Mouse (Mus musculus): Measurements from ENCODE around the gene Samm50. TPM values are rescaled to one million over a fixed set of nuclear protein-coding genes. Genes with fewer than 3 reads are reported as not detected.
A peak's percentile ranks its signal among the peaks of the same experiment; 100 is the strongest.
"Not testable (repeated sequence)": the region's sequence is repeated elsewhere in the genome, so short reads cannot be mapped to it uniquely, and the experiment has no call there.

The Samm50 gene
- polyA plus RNA-seq (2014; fragmentation: Nextera tagmentation; extraction: Ambion mirVana): 137 and 148 TPM in 2 replicates

GRCm38 (mm10) chr15:84192058-84192791 is at the start of gene Samm50:
TSS of gene Samm50 (plus strand) at chr15:84192241.
- Histone ChIP-seq H3K4me1 (replicated peaks; ENCODE audit: control insufficient read depth, insufficient read depth, low read length) (peaks cover 13% of the 10 kb centered on the region), H3K27ac (ENCODE audit: low read depth, low read length) (peak within 1 kb of the TSS; percentile 97), H3K36me3 (ENCODE audit: control insufficient read depth, insufficient read depth, low read length) (peaks cover 10% of the 10 kb centered on the region), H3K9ac (ENCODE audit: low read depth, low read length) (peak within 1 kb of the TSS; percentile 89), H3K4me3 (ENCODE audit: low read depth, low read length) (peak within 1 kb of the TSS; percentile 96), H3K4me2 (peak within 1 kb of the TSS; percentile 61), H3K9me3 (ENCODE audit: control insufficient read depth, low read length) (no peaks in the 10 kb centered on the region), H3K27me3 (replicated peaks; ENCODE audit: control insufficient read depth, insufficient read depth, low read length) (no peaks in the 10 kb centered on the region)
- DNase-seq (ENCODE audit: low spot score) (peak; percentile 93), ATAC-seq (replicated peaks; ENCODE audit: low FRiP score) (peak; percentile 97)
- 2% methylated on average over 48 of the region's 48 CpGs for WGBS

DNA sequence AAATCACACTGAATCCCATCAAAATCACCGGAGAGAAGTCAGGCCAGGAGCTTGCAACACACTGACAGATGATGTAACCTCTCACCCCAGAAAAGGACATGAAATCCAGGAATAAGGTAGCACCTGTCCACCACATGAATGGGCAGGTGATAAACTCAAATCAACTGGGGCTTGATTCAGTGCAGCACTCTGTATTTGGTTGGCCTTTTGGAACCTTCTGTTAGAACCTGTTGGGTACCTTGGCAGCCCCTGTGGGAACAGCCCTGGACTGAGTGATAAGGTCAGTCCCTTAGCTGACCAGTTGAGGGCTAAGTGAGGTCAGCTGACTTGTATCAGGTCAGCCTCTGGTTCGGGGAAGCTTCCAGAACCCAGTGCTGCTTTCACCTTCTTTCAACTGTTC is 35.9 kb upstream of the Samm50 start:
- Histone ChIP-seq H3K4me1 (replicated peaks; ENCODE audit: control insufficient read depth, insufficient read depth, low read length) (no peaks in the 10 kb centered on the region), H3K9me3 (ENCODE audit: control insufficient read depth, low read length) (no peaks in the 10 kb centered on the region), H3K9ac (ENCODE audit: low read depth, low read length) (no peak overlapping the region), H3K36me3 (ENCODE audit: control insufficient read depth, insufficient read depth, low read length) (no peaks in the 10 kb centered on the region), H3K27ac (ENCODE audit: low read depth, low read length) (no peak overlapping the region), H3K4me2 (no peak overlapping the region), H3K27me3 (replicated peaks; ENCODE audit: control insufficient read depth, insufficient read depth, low read length) (no peaks in the 10 kb centered on the region), H3K4me3 (ENCODE audit: low read depth, low read length) (no peak overlapping the region)
- 83% methylated on average over 2 of the region's 2 CpGs for WGBS
- ATAC-seq (replicated peaks; ENCODE audit: low FRiP score): no peak
- no peak for DNase-seq (ENCODE audit: low spot score)

- ATAC-seq (replicated peaks; ENCODE audit: low FRiP score); H3K4me3 ChIP-seq (ENCODE audit: low read depth, low read length); H3K27ac ChIP-seq (ENCODE audit: low read depth, low read length); DNase-seq (ENCODE audit: low spot score); H3K9ac ChIP-seq (ENCODE audit: low read depth, low read length); H3K27me3 ChIP-seq (replicated peaks; ENCODE audit: control insufficient read depth, insufficient read depth, low read length); H3K4me2 ChIP-seq; H3K9me3 ChIP-seq (ENCODE audit: control insufficient read depth, low read length); H3K36me3 ChIP-seq (ENCODE audit: control insufficient read depth, insufficient read depth, low read length); H3K4me1 ChIP-seq (replicated peaks; ENCODE audit: control insufficient read depth, insufficient read depth, low read length): not testable (repeated sequence)
- WGBS: 89% methylated on average over 6 of the region's 6 CpGs
Observed at GRCm38 (mm10) chr15:84157530-84157929, 34.5 kb upstream of the Samm50 start.

GRCm38 (mm10) chr15:84161871-84162270 is 30.2 kb upstream of the Samm50 start:
- Histone ChIP-seq H3K9ac (ENCODE audit: low read depth, low read length) (no peak overlapping the region), H3K4me2 (no peak overlapping the region), H3K27me3 (replicated peaks; ENCODE audit: control insufficient read depth, insufficient read depth, low read length) (no peaks in the 10 kb centered on the region), H3K9me3 (ENCODE audit: control insufficient read depth, low read length) (no peaks in the 10 kb centered on the region), H3K4me3 (ENCODE audit: low read depth, low read length) (no peak overlapping the region), H3K27ac (ENCODE audit: low read depth, low read length) (no peak overlapping the region), H3K4me1 (replicated peaks; ENCODE audit: control insufficient read depth, insufficient read depth, low read length) (no peaks in the 10 kb centered on the region), H3K36me3 (ENCODE audit: control insufficient read depth, insufficient read depth, low read length) (no peaks in the 10 kb centered on the region)
- ATAC-seq (replicated peaks; ENCODE audit: low FRiP score): no peak
- 80% methylated on average over 6 of the region's 6 CpGs for WGBS
- no peak for DNase-seq (ENCODE audit: low spot score)

GRCm38 (mm10) chr15:84166818-84167217 is 25.2 kb upstream of the Samm50 start:
- Histone ChIP-seq H3K27ac (ENCODE audit: low read depth, low read length) (no peak overlapping the region), H3K36me3 (ENCODE audit: control insufficient read depth, insufficient read depth, low read length) (no peaks in the 10 kb centered on the region), H3K9me3 (ENCODE audit: control insufficient read depth, low read length) (no peaks in the 10 kb centered on the region), H3K9ac (ENCODE audit: low read depth, low read length) (no peak overlapping the region), H3K4me3 (ENCODE audit: low read depth, low read length) (no peak overlapping the region), H3K4me2 (no peak overlapping the region), H3K27me3 (replicated peaks; ENCODE audit: control insufficient read depth, insufficient read depth, low read length) (peaks cover 20% of the 10 kb centered on the region), H3K4me1 (replicated peaks; ENCODE audit: control insufficient read depth, insufficient read depth, low read length) (peaks cover 2% of the 10 kb centered on the region; the same call in 1 of the 2 replicates)
- no peak for ATAC-seq (replicated peaks; ENCODE audit: low FRiP score)
- DNase-seq (ENCODE audit: low spot score): no peak
- WGBS: 65% methylated on average over 6 of the region's 6 CpGs

DNA sequence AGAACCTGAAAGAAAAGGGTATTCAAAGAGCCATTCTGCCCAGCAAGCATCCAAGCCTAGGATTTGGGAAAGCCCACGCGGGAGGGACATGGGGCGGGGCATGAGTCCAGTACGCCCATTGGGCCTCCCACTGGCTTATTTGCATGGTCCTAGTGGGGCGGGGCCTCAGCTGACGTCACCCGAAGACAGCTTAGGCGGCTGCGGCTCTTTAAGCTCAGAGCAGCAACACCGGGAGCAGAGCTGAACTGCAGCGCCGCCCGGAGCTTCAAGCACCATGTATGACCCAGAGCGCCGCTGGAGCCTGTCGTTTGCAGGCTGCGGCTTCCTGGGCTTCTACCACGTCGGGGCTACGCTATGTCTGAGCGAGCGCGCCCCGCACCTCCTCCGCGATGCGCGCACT is 24.4 kb upstream of the Samm50 start, which contains the start of gene Pnpla3:
Gene Pnpla3, plus strand, starts transcription at position 238 of the 400 bp plus-strand sequence.
- H3K27ac ChIP-seq (ENCODE audit: low read depth, low read length): no peak within 1 kb of the TSS
- peak within 1 kb of the TSS; percentile 44 for H3K9ac ChIP-seq (ENCODE audit: low read depth, low read length)
- under 1% methylated on average over 28 of the region's 28 CpGs for WGBS

GRCm38 (mm10) chr15:84168170-84169161 is 23.6 kb upstream of the Samm50 start:
- WGBS: 6% methylated on average over 28 of the region's 28 CpGs
- peak overlapping the region; percentile 89 for H3K4me2 ChIP-seq
- ATAC-seq (replicated peaks; ENCODE audit: low FRiP score) (peak; percentile 48), DNase-seq (ENCODE audit: low spot score) (no peak)
- peaks cover 20% of the 10 kb centered on the region for H3K27me3 ChIP-seq (replicated peaks; ENCODE audit: control insufficient read depth, insufficient read depth, low read length)
- peaks cover 2% of the 10 kb centered on the region; the same call in 1 of the 2 replicates for H3K4me1 ChIP-seq (replicated peaks; ENCODE audit: control insufficient read depth, insufficient read depth, low read length)
- peak overlapping the region; percentile 44 for H3K9ac ChIP-seq (ENCODE audit: low read depth, low read length)
- H3K36me3 ChIP-seq (ENCODE audit: control insufficient read depth, insufficient read depth, low read length): no peaks in the 10 kb centered on the region
- peak overlapping the region; percentile 53 for H3K4me3 ChIP-seq (ENCODE audit: low read depth, low read length)
- H3K27ac ChIP-seq (ENCODE audit: low read depth, low read length): no peak overlapping the region
- H3K9me3 ChIP-seq (ENCODE audit: control insufficient read depth, low read length): no peaks in the 10 kb centered on the region

More for the DNA sequence above, 24.4 kb upstream of the Samm50 start, which contains the start of gene Pnpla3:
- ATAC-seq (replicated peaks; ENCODE audit: low FRiP score) (peak; percentile 94), DNase-seq (ENCODE audit: low spot score) (peak; percentile 87)
- H3K9me3 ChIP-seq (ENCODE audit: control insufficient read depth, low read length): no peaks in the 10 kb centered on the region
- no peaks in the 10 kb centered on the region for H3K36me3 ChIP-seq (ENCODE audit: control insufficient read depth, insufficient read depth, low read length)
- peak within 1 kb of the TSS; percentile 89 for H3K4me2 ChIP-seq
- peaks cover 2% of the 10 kb centered on the region; the same call in 1 of the 2 replicates for H3K4me1 ChIP-seq (replicated peaks; ENCODE audit: control insufficient read depth, insufficient read depth, low read length)
- peaks cover 20% of the 10 kb centered on the region for H3K27me3 ChIP-seq (replicated peaks; ENCODE audit: control insufficient read depth, insufficient read depth, low read length)
- peak within 1 kb of the TSS; percentile 53 for H3K4me3 ChIP-seq (ENCODE audit: low read depth, low read length)

DNA sequence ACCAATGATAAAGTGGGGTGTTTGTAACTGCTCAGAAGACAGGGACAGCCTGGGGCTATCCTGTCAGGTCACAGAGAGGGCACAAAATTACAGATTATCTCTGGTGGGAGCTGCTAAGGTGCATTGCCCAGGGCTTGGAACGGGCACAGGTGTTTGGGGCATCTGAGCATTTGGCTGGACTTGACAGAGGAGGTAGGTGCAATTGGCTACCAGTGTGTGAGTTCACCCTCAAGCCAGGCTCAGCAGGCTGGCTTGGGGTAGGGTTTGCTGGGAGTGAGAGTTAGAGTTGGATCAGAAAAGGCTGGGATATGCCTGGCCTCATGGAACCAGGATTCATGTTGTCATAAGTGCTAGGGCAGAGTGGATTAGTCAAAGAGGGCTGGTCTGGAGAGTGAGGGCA is 22.5 kb upstream of the Samm50 start:
- Histone ChIP-seq H3K4me1 (replicated peaks; ENCODE audit: control insufficient read depth, insufficient read depth, low read length) (peaks cover 2% of the 10 kb centered on the region; the same call in 1 of the 2 replicates), H3K4me3 (ENCODE audit: low read depth, low read length) (no peak overlapping the region), H3K27me3 (replicated peaks; ENCODE audit: control insufficient read depth, insufficient read depth, low read length) (peaks cover 20% of the 10 kb centered on the region), H3K36me3 (ENCODE audit: control insufficient read depth, insufficient read depth, low read length) (no peaks in the 10 kb centered on the region), H3K9me3 (ENCODE audit: control insufficient read depth, low read length) (no peaks in the 10 kb centered on the region), H3K27ac (ENCODE audit: low read depth, low read length) (no peak overlapping the region), H3K4me2 (peak overlapping the region; percentile 17; the same call in 1 of the 2 replicates), H3K9ac (ENCODE audit: low read depth, low read length) (no peak overlapping the region)
- ATAC-seq (replicated peaks; ENCODE audit: low FRiP score) (no peak), DNase-seq (ENCODE audit: low spot score) (no peak)
- 72% methylated on average over 1 of the region's 1 CpGs for WGBS

Measured in liver, embryonic 11.5 days (tissue).